Mouse (Mus musculus) G1E-ER4 (cell line): Measurements from ENCODE around the gene Klk6. TPM values are rescaled to one million over a fixed set of nuclear protein-coding genes. Genes with fewer than 3 reads are reported as not detected.

Source experiments
- GATA1 ChIP-seq: IDR thresholded peaks from one replicate; pipeline ENCODE4 v1.8.0; 2012; ENCODE audit warnings: low read length, inconsistent platforms
- polyA plus RNA-seq: library from polyadenylated mRNA; stranded (reverse); fragments of >175 nt; gene quantifications from 2 replicates; pipeline ENCODE4 v1.2.3, GENCODE M21; 2012

Gene Klk6
- polyA plus RNA-seq, 1 experiment = not detected

DNA sequence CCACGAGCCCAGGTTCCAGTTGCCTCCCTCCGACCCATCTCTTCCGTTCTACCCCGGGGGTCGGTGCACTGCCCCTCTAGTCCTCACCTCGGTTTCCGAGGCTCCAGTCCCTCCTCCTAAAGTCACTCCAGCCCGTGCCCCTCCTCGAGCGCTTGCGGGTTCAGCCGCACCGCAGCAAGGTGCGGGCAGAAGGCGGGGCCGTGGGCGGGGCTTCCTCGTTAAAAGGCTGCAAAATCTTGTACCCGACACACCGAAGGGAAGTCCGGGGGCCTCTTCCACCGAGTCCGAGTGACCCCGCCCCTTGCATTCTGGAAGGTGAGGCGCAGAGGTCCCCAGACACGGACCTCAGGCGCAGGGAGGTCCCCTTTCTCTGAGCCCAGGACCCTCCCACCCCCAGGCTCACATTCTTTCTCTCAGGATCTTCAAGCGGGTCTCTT, 26.9 kb upstream of the Klk6 start, which contains the start of gene Klk8:
Klk8 (plus strand) TSS at position 245 of the 437 bp plus-strand sequence.
- TF ChIP-seq GATA1 = no peak

DNA sequence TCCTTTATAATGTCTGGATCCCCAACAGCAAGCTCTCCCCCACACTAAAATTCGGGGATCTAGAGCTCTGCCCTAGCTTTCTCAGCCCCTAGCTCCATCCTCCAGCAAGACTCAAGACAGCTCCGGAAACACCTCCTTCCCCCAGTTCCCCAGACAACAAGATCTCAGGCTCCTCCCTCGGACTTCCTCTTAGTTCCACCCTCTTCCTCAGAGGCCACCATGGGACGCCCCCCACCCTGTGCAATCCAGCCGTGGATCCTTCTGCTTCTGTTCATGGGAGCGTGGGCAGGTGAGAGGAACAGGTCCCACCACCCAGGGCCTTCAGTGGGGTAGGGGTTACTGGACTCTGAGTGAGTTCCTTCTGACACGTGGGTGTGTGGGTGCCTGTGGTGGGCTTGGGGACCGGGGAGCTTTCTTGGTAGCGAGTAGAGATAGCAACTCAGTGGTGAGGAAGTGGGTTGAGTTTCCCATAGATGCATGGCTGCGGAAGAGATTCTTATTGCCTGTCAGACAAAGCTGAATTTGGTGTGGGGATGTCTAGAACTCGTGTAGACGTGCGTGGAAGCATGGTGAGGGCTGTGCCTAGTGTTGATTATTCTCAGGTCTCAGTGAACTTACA, 26.3 kb upstream of the Klk6 start:
- TF ChIP-seq GATA1 = no peak

DNA sequence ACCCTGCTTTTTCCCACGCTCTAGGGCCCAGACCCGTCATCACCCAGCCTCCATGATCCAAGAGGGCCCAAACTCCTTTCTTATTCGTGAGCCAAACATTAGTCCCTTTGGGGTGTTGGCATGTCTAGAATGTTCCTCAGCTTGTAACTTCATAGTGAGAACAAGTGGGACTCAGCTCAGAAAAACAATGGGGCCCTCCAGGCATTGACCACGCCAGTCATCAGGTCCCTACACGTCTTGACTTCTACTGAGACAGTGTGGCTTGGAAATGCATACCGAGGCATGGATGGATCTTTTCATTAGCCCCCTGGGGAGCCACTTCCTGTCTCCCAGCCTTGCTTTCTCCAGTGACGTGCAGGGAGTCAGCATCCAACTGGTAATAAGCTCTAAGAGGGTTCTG, 24.4 kb upstream of the Klk6 start:
- no peak for TF ChIP-seq GATA1

DNA sequence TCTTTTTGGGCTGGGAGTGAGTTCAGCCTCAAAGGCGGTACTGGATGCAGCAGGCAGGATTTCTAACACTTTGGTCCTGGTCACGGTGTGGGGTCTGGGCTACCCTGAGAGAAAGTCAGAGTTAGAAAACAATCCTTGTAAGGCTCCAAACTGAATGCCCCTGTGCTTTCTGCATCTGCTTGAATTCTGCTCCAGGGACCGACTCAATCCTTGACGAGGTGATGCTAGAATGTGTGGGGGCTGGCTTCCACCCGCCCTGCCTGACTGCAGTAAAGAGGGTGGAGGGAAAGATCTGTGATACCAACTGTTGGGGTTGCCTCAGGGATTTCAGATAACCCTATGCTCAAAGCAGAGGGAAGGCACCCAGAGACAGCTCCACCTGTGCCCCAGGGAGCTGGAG, 13.3 kb upstream of the Klk6 start, which contains the start of gene Klk7:
Klk7 (plus strand) TSS at position 301 of the 400 bp plus-strand sequence.
- no peak for TF ChIP-seq GATA1

DNA sequence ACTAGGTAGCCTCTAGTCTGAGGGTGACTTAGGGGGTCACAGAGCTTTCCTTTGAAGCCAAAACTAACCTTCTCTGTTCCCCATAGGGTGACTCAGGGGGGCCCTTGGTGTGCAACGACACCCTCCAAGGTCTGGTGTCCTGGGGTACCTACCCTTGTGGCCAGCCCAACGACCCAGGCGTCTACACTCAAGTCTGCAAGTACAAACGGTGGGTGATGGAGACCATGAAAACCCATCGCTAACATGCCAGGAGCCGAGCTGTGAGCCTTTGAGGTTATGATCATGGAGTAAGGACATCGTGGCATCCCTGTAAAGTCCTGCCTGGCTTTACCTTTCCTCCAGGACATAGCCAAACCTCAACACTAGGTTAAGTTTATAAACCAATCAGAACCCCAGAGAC, 9.1 kb upstream of the Klk6 start:
- TF ChIP-seq GATA1 = no peak

DNA sequence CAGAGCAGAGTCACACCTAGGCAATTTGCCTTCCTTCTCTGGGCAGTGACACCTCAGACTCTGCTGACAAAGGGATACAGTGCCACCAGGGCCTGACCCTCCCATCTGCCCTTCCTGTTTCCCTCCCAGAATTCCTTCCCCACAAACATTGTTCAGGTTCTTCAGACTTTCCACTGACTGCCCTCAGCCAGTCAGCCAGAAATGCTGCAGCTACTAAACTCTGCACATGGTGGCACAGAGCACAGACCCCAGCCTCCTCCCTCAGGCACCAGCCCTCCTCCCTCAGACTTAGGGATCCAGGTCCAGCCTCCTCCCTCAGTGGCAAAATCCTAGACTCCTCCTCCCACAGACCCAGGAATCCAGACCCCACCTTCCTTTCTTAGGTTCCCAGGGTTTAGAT, 7.6 kb upstream of the Klk6 start:
- no peak for TF ChIP-seq GATA1

DNA sequence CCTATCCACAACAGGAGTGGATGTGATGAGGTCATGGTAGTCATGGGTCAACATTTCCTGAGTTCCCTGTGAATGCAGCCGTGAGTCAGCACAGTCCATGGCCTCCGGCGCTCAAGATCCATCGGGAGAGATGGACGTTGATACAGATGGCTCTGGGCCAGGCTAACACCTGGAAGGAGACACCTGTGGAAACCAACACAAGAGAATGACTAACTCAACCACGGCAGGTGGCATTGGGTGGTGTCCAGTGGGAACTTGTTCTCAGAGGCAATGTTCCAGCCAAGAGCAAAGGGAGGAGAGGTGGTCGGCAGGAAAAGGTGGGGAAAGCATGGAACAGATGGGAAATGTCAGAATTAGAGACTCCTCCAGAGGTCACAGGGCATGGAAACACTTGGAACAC, 2.7 kb upstream of the Klk6 start:
- TF ChIP-seq GATA1 = no peak

DNA sequence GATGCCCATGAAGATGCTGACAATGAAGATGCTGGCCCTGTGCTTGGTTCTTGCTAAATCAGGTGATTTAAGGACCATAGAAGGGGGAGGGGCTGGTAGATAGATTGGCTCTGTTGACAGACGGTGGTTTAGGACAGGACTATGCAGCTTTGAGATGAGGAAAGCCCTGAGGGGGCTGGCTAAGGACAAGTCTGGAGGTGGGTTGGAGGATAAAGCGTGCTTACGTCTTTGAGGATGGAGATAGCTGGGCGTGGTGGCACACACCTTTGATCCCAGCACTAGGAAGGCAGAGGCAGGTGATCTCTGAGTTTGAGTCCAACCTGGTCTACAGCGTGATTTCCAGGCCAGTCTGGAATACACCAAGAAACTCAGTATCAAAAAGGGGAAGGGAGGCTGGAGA, 1.8 kb downstream of the Klk6 start:
- no peak for TF ChIP-seq GATA1

DNA sequence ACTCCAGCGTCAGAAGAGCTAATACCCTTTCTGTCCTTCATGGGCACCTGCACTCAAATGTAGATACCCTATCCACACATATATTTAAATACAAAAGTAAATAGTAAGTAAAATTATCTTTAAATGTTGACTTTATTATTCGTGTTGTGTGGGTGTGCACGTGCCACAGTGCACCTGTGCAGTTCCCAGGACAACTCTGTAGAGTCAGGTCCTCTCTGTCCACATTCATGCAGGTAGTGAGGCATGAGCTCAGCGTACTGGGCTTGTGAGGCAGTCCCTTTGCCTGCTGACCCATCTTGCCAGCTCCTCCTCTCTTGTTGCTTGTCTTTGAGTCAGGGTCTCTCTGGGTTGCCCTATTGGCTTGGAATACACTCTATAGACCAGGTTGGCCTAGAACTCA, 3.4 kb downstream of the Klk6 start:
- TF ChIP-seq GATA1 = no peak

DNA sequence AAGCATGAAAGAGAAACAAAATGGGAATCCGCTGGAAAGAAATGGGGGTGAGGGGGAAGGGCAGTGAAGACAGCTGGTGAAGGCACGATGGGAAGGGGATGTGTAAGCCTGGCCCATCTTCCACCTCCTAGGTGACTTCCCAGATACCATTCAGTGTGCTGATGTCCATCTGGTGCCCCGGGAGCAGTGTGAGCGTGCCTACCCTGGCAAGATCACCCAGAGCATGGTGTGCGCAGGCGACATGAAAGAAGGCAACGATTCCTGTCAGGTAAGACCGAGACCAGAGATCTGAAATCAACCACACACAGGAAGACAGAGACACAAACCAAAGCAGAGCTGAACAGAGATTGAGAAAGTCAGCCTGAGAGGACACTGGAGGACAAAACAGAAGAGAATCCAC, 4.7 kb downstream of the Klk6 start:
- no peak for TF ChIP-seq GATA1

DNA sequence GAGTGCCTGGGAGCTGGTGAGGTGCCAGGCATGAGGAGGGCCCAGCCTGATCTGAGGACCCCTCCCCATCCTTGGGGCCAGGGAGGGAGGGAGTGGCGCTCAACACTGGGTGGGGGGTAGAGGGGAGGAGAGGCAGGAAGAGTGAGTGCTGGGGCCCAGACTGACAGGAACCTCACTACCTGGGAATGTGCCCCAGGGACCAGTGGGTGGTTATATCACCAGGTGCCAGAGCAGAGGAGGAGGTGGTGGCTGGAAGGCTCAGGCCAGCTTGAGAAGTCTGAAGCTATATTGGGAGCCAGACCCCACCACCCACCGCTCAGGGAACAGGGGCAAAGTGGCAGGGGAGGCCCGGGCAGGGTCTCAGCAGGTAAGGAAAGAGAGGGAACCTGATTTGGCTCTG, 17.4 kb downstream of the Klk6 start, which contains the start of gene Klk5:
Klk5 (plus strand) TSS at position 271 of the 400 bp plus-strand sequence.
- TF ChIP-seq GATA1 = no peak

DNA sequence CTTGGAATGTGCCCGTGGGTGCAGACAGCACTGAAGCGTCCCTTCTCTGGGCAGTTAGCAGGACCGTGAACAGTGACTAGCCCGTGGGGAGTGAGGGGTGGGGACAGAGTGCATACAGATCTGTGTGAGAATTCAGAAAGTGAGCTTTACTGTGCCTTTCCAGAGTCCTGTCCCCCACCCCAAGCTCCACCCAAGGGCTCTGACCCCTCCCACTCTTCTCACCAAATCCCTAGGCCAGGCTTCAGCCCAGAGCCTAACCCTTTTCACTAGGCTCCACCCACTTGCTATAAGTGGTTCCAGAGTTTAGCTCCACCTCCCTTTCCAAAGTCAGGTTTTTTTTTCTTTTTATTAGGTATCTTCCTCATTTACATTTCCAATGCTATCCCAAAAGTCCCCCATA, 19.5 kb downstream of the Klk6 start:
- no peak for TF ChIP-seq GATA1

DNA sequence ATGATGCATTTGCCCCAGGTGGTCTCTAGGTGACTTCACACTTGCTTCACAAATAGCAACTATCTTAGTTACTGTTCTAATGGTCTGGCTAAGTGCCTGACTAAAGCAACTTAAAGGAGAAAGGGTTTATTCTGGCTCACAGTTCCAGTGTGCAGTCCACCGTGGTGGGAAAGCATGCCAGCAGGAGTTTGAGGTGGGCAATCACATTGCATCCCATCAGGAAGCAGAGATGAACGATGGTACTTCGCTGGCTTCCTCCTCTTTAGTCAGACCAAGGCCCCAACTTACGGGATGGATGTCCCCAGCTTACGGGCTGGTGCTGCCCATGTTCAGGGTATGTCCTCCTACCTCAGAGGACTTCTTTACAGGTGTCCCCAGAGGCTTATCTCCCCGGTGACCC, 27.3 kb downstream of the Klk6 start:
- no peak for TF ChIP-seq GATA1

DNA sequence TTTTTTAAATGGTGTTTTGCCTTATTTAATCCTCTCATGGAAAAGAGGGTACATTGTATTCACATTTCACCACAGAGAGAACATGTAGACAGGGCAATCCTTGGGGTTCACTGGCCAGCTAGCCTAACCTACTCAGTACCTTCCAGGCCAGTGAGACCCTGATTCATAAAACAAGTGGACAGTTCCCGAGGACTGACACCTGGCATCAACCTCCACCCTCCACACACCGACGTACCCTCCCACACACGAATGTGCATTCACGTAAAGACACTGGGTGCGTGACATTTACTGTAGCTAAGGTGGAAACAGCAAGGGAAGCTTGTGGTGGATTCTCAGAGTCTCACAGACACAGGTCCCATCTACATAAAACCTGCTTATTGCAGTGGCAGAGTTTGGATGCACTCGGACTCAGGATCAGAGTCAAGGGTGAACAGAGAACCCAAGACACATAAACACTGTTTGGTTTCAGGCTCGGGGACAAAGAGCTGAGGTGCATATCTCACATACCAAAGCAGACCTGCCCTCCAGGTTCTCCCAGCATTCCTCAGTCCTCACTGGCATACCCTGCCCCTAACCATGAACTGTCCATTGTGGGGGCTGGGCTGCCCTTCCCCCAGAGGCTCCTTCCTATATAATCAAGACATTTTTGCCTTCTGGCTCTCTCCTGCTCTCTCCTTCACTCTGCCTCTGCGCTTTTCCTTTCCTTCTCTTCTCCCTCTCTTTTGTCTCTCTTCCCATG, 30.5 kb downstream of the Klk6 start:
- TF ChIP-seq GATA1 = no peak

DNA sequence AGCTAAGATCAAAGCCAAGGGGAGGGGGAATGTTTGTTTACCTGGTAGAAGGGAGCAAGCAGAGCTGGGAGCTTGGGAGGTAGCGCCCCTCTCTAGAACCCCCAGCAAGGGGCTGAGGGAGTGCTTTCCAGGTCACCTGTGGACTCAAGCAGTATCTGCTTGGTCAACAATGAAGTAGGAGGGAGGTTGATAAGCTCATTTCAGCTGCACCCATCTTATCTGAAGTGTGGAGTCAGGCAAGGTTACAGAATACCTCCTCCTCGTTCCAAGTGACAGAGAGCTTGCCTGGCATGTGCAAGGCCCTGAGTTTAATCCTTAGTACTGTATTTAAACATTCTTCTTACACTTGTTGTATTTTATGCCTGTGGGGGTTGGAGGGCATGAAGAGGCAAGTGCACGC, 31.4 kb downstream of the Klk6 start:
- no peak for TF ChIP-seq GATA1

DNA sequence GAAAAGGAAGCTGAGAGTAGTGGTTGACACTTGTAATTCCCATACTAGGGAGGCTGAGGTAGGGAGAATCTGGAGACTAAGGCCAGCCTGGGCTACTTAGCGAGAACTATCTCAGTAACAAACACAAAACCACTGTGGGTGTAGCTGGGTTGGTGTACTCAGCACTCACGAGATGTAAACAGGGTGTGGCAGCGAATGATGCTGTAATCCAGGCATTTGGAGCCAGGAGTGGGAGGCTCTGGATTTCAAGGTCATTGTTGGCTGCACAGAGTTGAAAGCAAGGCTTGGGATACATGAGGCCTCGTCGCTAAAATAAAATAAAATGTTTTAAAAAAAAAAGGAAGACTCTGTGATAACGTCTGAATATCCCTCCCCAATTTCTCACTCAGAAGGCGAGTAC, 32.0 kb downstream of the Klk6 start:
- TF ChIP-seq GATA1 = no peak

DNA sequence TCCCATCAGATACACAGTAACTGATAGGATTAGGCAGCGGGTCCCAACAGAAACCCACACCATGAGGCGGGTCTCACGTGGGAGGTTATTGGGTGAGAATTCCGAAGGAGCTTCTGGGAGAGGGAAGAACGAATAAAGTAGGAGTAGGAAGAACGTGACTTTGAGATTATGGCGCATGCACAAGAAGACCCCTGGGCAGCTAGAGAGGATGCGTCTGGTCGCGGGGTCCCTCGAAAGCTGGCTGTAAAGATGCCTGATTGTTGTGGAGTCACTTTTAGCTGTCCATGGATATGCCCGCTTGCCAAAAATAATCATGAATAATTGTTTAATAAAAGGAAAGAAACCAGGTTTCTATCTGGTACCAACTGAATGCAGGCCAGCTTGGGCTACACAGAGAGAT, 33.2 kb downstream of the Klk6 start:
- TF ChIP-seq GATA1 = no peak
